Mouse (Mus musculus) cerebral cortex, adult 2 months (tissue): ENCODE results near the gene Psd.

Source experiments
- WGBS: fragments of 180-500 bp; shearing (Covaris S2); methylation state at CpG from one replicate; pipeline ENCODE4 v1.1.7; 2018; 5-methylcytosine and 5-hydroxymethylcytosine counted together

The Psd gene

GRCm38 (mm10) chr19:46306751-46307289 is 20.1 kb downstream of the Psd start:
- 93% methylated on average over 9 of the region's 9 CpGs for WGBS

- 71% methylated on average over 5 of the region's 5 CpGs for WGBS
These were observed 20.7 kb downstream of the Psd start for GRCm38 (mm10) chr19:46306268-46306610.

GRCm38 (mm10) chr19:46305432-46306267 is 21.3 kb downstream of the Psd start:
- WGBS: 3% methylated on average over 42 of the region's 43 CpGs

GRCm38 (mm10) chr19:46304908-46305333 is 22.0 kb downstream of the Psd start:
- WGBS: under 1% methylated on average over 34 of the region's 34 CpGs

GRCm38 (mm10) chr19:46304216-46304841 is 22.6 kb downstream of the Psd start, which contains the start of gene Nfkb2:
Gene Nfkb2, plus strand, starts transcription at chr19:46304320.
- WGBS: under 1% methylated on average over 39 of the region's 39 CpGs

- 62% methylated on average over 18 of the region's 18 CpGs for WGBS
These were observed 23.4 kb downstream of the Psd start for GRCm38 (mm10) chr19:46303251-46304215.

- WGBS: 96% methylated on average over 4 of the region's 4 CpGs
These were observed 24.4 kb downstream of the Psd start for GRCm38 (mm10) chr19:46302551-46302950.

- WGBS: 49% methylated on average over 8 of the region's 8 CpGs
These were observed 26.5 kb downstream of the Psd start for GRCm38 (mm10) chr19:46300294-46301045.

- 81% methylated on average over 4 of the region's 4 CpGs for whole genome bisulfite sequencing
These were observed 30.0 kb downstream of the Psd start for GRCm38 (mm10) chr19:46296938-46297337.

GRCm38 (mm10) chr19:46290535-46291105 is 36.3 kb downstream of the Psd start:
- 65% methylated on average over 12 of the region's 12 CpGs for WGBS

GRCm38 (mm10) chr19:46287566-46287965 is 39.4 kb downstream of the Psd start:
- 94% methylated on average over 3 of the region's 3 CpGs for WGBS

- 84% methylated on average over 3 of the region's 3 CpGs for WGBS
These were observed 40.0 kb downstream of the Psd start for GRCm38 (mm10) chr19:46286926-46287325.

- 71% methylated on average over 6 of the region's 6 CpGs for WGBS
These were observed 40.9 kb downstream of the Psd start for GRCm38 (mm10) chr19:46286047-46286446.

GRCm38 (mm10) chr19:46285631-46286030 is 41.3 kb downstream of the Psd start:
- WGBS: 93% methylated on average over 7 of the region's 7 CpGs

- WGBS: 93% methylated on average over 4 of the region's 4 CpGs
These were observed 42.3 kb downstream of the Psd start for GRCm38 (mm10) chr19:46284686-46285085.

- 94% methylated on average over 11 of the region's 11 CpGs for WGBS
These were observed 44.7 kb downstream of the Psd start for GRCm38 (mm10) chr19:46282081-46282849.

GRCm38 (mm10) chr19:46264762-46265161 is 62.2 kb downstream of the Psd start:
- 97% methylated on average over 7 of the region's 7 CpGs for WGBS
